ENCODE assay signal across 22 mouse cellular contexts in the genomic region with DNA sequence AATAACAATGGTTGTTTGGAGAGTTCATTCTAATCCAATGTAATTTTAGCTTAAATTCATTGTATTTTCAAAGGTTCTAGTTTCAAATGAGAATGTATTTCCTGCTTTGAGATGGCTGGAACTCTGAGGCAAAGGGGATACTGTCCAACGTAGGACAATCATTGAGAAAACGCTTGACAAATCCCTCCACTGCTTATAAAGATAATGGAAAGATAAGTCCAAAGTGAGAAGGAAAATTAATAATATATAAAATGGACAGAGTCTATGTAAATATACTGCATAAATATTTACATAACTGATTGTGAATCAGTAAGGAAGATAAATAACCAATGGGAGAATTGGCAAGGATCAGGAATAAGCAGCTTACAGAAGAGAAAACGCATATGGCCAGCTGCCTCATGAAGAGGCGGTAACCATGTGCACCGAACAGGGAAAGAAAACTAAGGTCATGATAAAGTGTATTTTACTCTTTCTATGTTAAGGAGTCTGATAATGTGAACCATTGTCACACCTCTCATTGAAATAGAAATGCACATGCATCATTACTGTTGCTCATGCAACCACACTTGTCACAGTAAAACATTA. TPM values are rescaled to one million over a fixed set of nuclear protein-coding genes. Genes with fewer than 3 reads are reported as not detected.
"Had no signal": no experiment of that assay in that cellular context is flagged by ENCODE, and none has a peak within 500 bp of the region (broad histone marks: within the 10 kb centered on the region; RNA-seq: fewer than 3 reads in every experiment).

No protein-coding gene starts in this region.

- H3K4me1 ChIP-seq: liver, embryonic 13.5 days; megakaryocyte, embryonic 14.5 days; midbrain, embryonic 10.5 days; midbrain, embryonic 13.5 days; neural tube, embryonic 13.5 days had no signal

- H3K36me3 ChIP-seq: liver, embryonic 13.5 days; midbrain, embryonic 10.5 days; midbrain, embryonic 13.5 days; neural tube, embryonic 13.5 days had no signal

- DNase-seq: kidney, adult 18-20 months; kidney, adult 9 months; kidney, postnatal 14 days; kidney, postnatal 4 days; layer of hippocampus, postnatal 36 days; liver, embryonic 13.5 days; retina, postnatal 1 day; right cerebral cortex, postnatal 25 days; spleen, adult 18-20 months; thymus, adult 2 months; thymus, postnatal 14 days; thymus, postnatal 4 days had no signal

- H3K4me3 ChIP-seq: layer of hippocampus, adult 2 months; left cerebral cortex, adult 2 months; liver, embryonic 13.5 days; megakaryocyte, embryonic 14.5 days; midbrain, embryonic 10.5 days; midbrain, embryonic 13.5 days; myocyte; neural tube, embryonic 13.5 days had no signal

- H3K27ac ChIP-seq: layer of hippocampus, adult 2 months; left cerebral cortex, adult 2 months; liver, embryonic 13.5 days; midbrain, embryonic 10.5 days; midbrain, embryonic 13.5 days; neural tube, embryonic 13.5 days had no signal

- H3K27me3 ChIP-seq: liver, embryonic 13.5 days; megakaryocyte, embryonic 14.5 days; midbrain, embryonic 13.5 days; neural tube, embryonic 13.5 days had no signal

- H3K9ac ChIP-seq: liver, embryonic 13.5 days; midbrain, embryonic 13.5 days; neural tube, embryonic 13.5 days had no signal

- H3K4me2 ChIP-seq: liver, embryonic 13.5 days; midbrain, embryonic 13.5 days; neural tube, embryonic 13.5 days had no signal

- H3K9me3 ChIP-seq: liver, embryonic 13.5 days; midbrain, embryonic 10.5 days; midbrain, embryonic 13.5 days; neural tube, embryonic 13.5 days had no signal

- ATAC-seq: midbrain, embryonic 13.5 days; midbrain, embryonic 16.5 days had no signal

RNA-seq across cellular contexts. Expression of a gene that starts 55.3 kb away (rescaled TPM):
- polyA plus RNA-seq: liver, adult 2 months; liver, embryonic 13.5 days; testis, adult 2 months had no signal
